Mouse (Mus musculus) left cerebral cortex, postnatal 14 days (tissue): ENCODE results near the gene Xrn1. TPM values are rescaled to one million over a fixed set of nuclear protein-coding genes. Genes with fewer than 3 reads are reported as not detected.

Experiments used
- total RNA-seq, 2 experiments: library from RNA; stranded (reverse); gene quantifications; 2 replicates each; pipeline ENCODE4 v1.2.3; 2021

Xrn1 gene
- total RNA-seq, 2 experiments from 2014 or later: 23.5 to 24.0 TPM

Other genes starting within 250 kb of the Xrn1 start
- gene Trpc1, start 204.4 kb upstream of the Xrn1 start, total RNA-seq: 10 to 100 TPM; 48.2 to 48.3 TPM
- 1 to 10 TPM; 4.3 to 4.6 TPM for gene Pls1, start 109.4 kb upstream of the Xrn1 start, total RNA-seq
- 10 to 100 TPM; 11.0 to 11.5 TPM for gene Atr, start 97.2 kb upstream of the Xrn1 start, total RNA-seq
- 1 to 10 TPM; 4.3 to 5.2 TPM for gene Gk5, start 164.6 kb downstream of the Xrn1 start, total RNA-seq
- 10 to 100 TPM; 23.3 to 25.9 TPM for gene Tfdp2, start 241.5 kb downstream of the Xrn1 start, total RNA-seq